Mouse (Mus musculus) liver, embryonic 14.5 days (tissue): Measurements from ENCODE around the gene Zdhhc18.

ENCODE experiments used
- CTCF ChIP-seq: IDR thresholded peaks from 2 replicates; pipeline ENCODE4 v1.5.1; 2016; ENCODE audit warnings: antibody characterized with exemption, low read depth, control low read depth
- EP300 ChIP-seq: IDR thresholded peaks from 2 replicates; pipeline ENCODE4 v1.6.1; 2016; ENCODE audit warnings: antibody characterized with exemption, low read depth

DNA sequence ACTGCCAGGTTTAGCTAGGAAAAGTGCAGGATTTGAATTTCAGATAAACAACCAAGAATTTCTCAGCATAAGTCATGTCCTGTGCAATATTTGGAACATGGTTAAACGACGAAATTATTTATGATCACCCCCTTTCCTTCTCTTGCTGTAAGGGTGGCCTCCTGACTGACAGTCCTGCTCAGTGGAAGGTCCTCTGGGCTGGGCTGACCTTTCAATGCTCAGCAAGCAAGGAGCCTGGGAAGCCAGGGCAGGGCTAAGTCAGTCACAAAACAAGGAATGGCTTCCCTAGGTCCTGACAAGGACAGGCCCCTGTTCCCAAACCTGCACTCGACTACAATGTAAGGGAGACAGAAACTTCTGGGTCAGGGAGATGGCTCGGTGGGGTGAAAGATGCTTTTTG, 2.0 kb upstream of the Zdhhc18 start:
- TF ChIP-seq CTCF (no peak), EP300 (no peak)
